Mouse (Mus musculus) bone marrow macrophage, adult 2 months (primary cell): ENCODE results near the gene Rab34. TPM values are rescaled to one million over a fixed set of nuclear protein-coding genes. Genes with fewer than 3 reads are reported as not detected.

Source experiments
- H3K27ac ChIP-seq: 2 replicates; pipeline ENCODE4 v1.5.1; 2012; ENCODE audit warnings: low read depth, low read length; ENCODE audit not compliant: insufficient read depth
- H3K4me1 ChIP-seq: 2 replicates; pipeline ENCODE4 v1.6.1; 2012; ENCODE audit warnings: low read length; ENCODE audit not compliant: control insufficient read depth, insufficient read depth
- H3K4me3 ChIP-seq: 2 replicates; pipeline ENCODE4 v1.5.1; 2012; ENCODE audit warnings: mild to moderate bottlenecking, low read length, moderate library complexity; ENCODE audit not compliant: insufficient read depth
- CTCF ChIP-seq: IDR thresholded peaks from 2 replicates; pipeline ENCODE4 v1.5.1; 2012; ENCODE audit warnings: low read depth, mild to moderate bottlenecking, low read length, moderate library complexity
- POLR2A ChIP-seq: IDR thresholded peaks from 2 replicates; pipeline ENCODE4 v1.6.1; 2012; ENCODE audit warnings: mild to moderate bottlenecking, low read depth, low read length, borderline replicate concordance
- polyA plus RNA-seq: library from polyadenylated mRNA; stranded (reverse); fragments of >200 nt; gene quantifications from 2 replicates; pipeline ENCODE4 v1.2.4, GENCODE M21; 2012; ENCODE audit not compliant: missing spikeins, insufficient read depth, insufficient read length

The Rab34 gene
- polyA plus RNA-seq, 1 experiment, result 30.5 TPM

- Histone ChIP-seq H3K27ac (no peak overlapping the region), H3K4me3 (peak overlapping the region; percentile 70), H3K4me1 (peaks cover 7% of the 10 kb centered on the region)
- no peak for TF ChIP-seq POLR2A
- TF ChIP-seq CTCF, result no peak
Measured at GRCm38 (mm10) chr11:78189234-78190040, 1.2 kb downstream of the Rab34 start.

- TF ChIP-seq CTCF (no peak), POLR2A (no peak)
- Histone ChIP-seq H3K27ac (no peak overlapping the region), H3K4me3 (no peak overlapping the region), H3K4me1 (peaks cover 7% of the 10 kb centered on the region)
Measured at GRCm38 (mm10) chr11:78190041-78190440, 1.8 kb downstream of the Rab34 start.

- no peak within 1 kb of the TSS for H3K27ac ChIP-seq
- no peak within 1 kb of the TSS for H3K4me3 ChIP-seq
- TF ChIP-seq POLR2A (no peak), CTCF (no peak)
- H3K4me1 ChIP-seq, result peaks cover 14% of the 10 kb centered on the region
Measured at GRCm38 (mm10) chr11:78193113-78193512, 4.9 kb downstream of the Rab34 start, which contains the start of gene Proca1. Gene Proca1, plus strand, starts transcription at chr11:78193392.

- TF ChIP-seq POLR2A, result no peak
- no peak for TF ChIP-seq CTCF
- peaks cover 12% of the 10 kb centered on the region for H3K4me1 ChIP-seq
Measured at GRCm38 (mm10) chr11:78194411-78195100, 6.3 kb downstream of the Rab34 start.

GRCm38 (mm10) chr11:78195101-78195863, 7.1 kb downstream of the Rab34 start:
- TF ChIP-seq POLR2A (no peak), CTCF (no peak)
- Histone ChIP-seq H3K27ac (no peak overlapping the region), H3K4me1 (peaks cover 10% of the 10 kb centered on the region), H3K4me3 (no peak overlapping the region)

More at GRCm38 (mm10) chr11:78194411-78195100, 6.3 kb downstream of the Rab34 start:
- peak overlapping the region; percentile 51 for H3K4me3 ChIP-seq
- H3K27ac ChIP-seq, result no peak overlapping the region

- Histone ChIP-seq H3K4me1 (no peaks in the 10 kb centered on the region), H3K4me3 (no peak overlapping the region), H3K27ac (no peak overlapping the region)
- no peak for TF ChIP-seq CTCF
- TF ChIP-seq POLR2A, result no peak
Measured at GRCm38 (mm10) chr11:78202372-78202771, 14.1 kb downstream of the Rab34 start.

GRCm38 (mm10) chr11:78204287-78204686, 16.1 kb downstream of the Rab34 start:
- TF ChIP-seq CTCF (no peak), POLR2A (no peak)
- Histone ChIP-seq H3K27ac (no peak overlapping the region), H3K4me1 (no peaks in the 10 kb centered on the region), H3K4me3 (no peak overlapping the region)

GRCm38 (mm10) chr11:78205361-78206206, 17.4 kb downstream of the Rab34 start:
- Histone ChIP-seq H3K27ac (no peak overlapping the region), H3K4me3 (no peak overlapping the region), H3K4me1 (no peaks in the 10 kb centered on the region)
- TF ChIP-seq CTCF (no peak), POLR2A (no peak)

GRCm38 (mm10) chr11:78207190-78207589, 19.0 kb downstream of the Rab34 start:
- no peak overlapping the region for H3K27ac ChIP-seq
- no peak for TF ChIP-seq CTCF
- TF ChIP-seq POLR2A, result no peak
- no peaks in the 10 kb centered on the region for H3K4me1 ChIP-seq
- no peak overlapping the region for H3K4me3 ChIP-seq
